Mouse (Mus musculus) testis, adult 10 weeks (tissue): ENCODE measurements around the gene C6. TPM values are rescaled to one million over a fixed set of nuclear protein-coding genes. Genes with fewer than 3 reads are reported as not detected.

Experiments
- polyA plus RNA-seq: library from polyadenylated mRNA; stranded (reverse); fragments of 350-450 nt; fragmentation: Illumina TruSeq; extraction: RNeasy Lipid Tissue Mini Kit (QIAGEN cat#74804); gene quantifications from one replicate; pipeline ENCODE4 v1.2.3, GENCODE M21; 2014; ENCODE audit warnings: low read depth, low replicate concordance

Gene C6
- polyA plus RNA-seq = 3.4 TPM

GRCm38 (mm10) chr15:4726830-4727310 is at the start of gene C6:
TSS of gene C6 (plus strand) at chr15:4727175.

Other genes starting within 250 kb of the C6 start
- gene Mroh2b, start 171.6 kb downstream of the C6 start, polyA plus RNA-seq = 861 TPM